Mouse (Mus musculus) embryonic facial prominence, embryonic 11.5 days (tissue): ENCODE data around the gene Tnfsfm13. TPM values are rescaled to one million over a fixed set of nuclear protein-coding genes. Genes with fewer than 3 reads are reported as not detected.
A peak's percentile ranks its signal among the peaks of the same experiment; 100 is the strongest.

Source experiments
- ATAC-seq: fragments of 200-750 bp; cut with Nextera tagmentation; replicated peaks from 2 replicates; pipeline ENCODE4 v1.8.0; 2017; ENCODE audit warnings: low read depth; ENCODE audit not compliant: insufficient number of reproducible peaks, low FRiP score, low TSS enrichment
- DNase-seq: peaks from one replicate; pipeline ENCODE4 v3.0.0-alpha.2; 2015; ENCODE audit warnings: low spot score
- H3K27ac ChIP-seq: fragments of 300-500 bp; sonication (generic); replicated peaks from 2 replicates; pipeline ENCODE4 v1.5.1; 2014; ENCODE audit warnings: mild to moderate bottlenecking, low read depth, low read length, control low read depth
- H3K27me3 ChIP-seq: fragments of 300-500 bp; sonication (generic); 2 replicates; pipeline ENCODE4 v1.6.1; 2014; ENCODE audit warnings: mild to moderate bottlenecking, low read length, moderate library complexity, mixed read lengths; ENCODE audit not compliant: control insufficient read depth, insufficient read depth
- H3K36me3 ChIP-seq: fragments of 300-500 bp; sonication (generic); replicated peaks from 2 replicates; pipeline ENCODE4 v1.6.1; 2014; ENCODE audit warnings: low read depth, mild to moderate bottlenecking, low read length, moderate library complexity, mixed read lengths; ENCODE audit not compliant: control insufficient read depth, insufficient read depth
- H3K4me1 ChIP-seq: fragments of 300-500 bp; sonication (generic); 2 replicates; pipeline ENCODE4 v1.6.1; 2014; ENCODE audit warnings: low read length, mixed read lengths; ENCODE audit not compliant: control insufficient read depth, insufficient read depth
- H3K4me2 ChIP-seq: fragments of 300-500 bp; sonication (generic); 2 replicates; pipeline ENCODE4 v1.6.1; 2014; ENCODE audit warnings: low read depth, mild to moderate bottlenecking, control low read depth, low read length, moderate library complexity
- H3K4me3 ChIP-seq: fragments of 300-500 bp; sonication (generic); 2 replicates; pipeline ENCODE4 v1.5.1; 2014; ENCODE audit warnings: low read depth, low read length, control low read depth
- H3K9ac ChIP-seq: fragments of 300-500 bp; sonication (generic); replicated peaks from 2 replicates; pipeline ENCODE4 v1.6.1; 2014; ENCODE audit warnings: mild to moderate bottlenecking, control low read depth, low read length
- H3K9me3 ChIP-seq: fragments of 300-500 bp; sonication (generic); replicated peaks from 2 replicates; pipeline ENCODE4 v1.6.1; 2016; ENCODE audit warnings: mild to moderate bottlenecking, low read length, inconsistent platforms, mixed read lengths; ENCODE audit not compliant: control insufficient read depth
- WGBS: fragments of 180-500 bp; shearing (Covaris S2); extraction: QIAGEN DNeasy Blood & Tissue Kit; methylation state at CpG from one replicate; pipeline ENCODE4 v1.1.7; 2014; 5-methylcytosine and 5-hydroxymethylcytosine counted together
- polyA plus RNA-seq: library from polyadenylated mRNA; unstranded; fragments of >200 nt; fragmentation: Nextera tagmentation; extraction: Ambion mirVana; gene quantifications from 2 replicates; pipeline ENCODE4 v1.2.1, GENCODE M21; 2014

The Tnfsfm13 gene
- polyA plus RNA-seq, 1 experiment from 2014 or later: 1.5 TPM

GRCm38 (mm10) chr11:69670786-69671725 lies 24.8 kb downstream of the Tnfsfm13 start:
- H3K9ac ChIP-seq: peak overlapping the region; percentile 99
- no peaks in the 10 kb centered on the region for H3K4me1 ChIP-seq
- peak overlapping the region; percentile 87 for H3K4me2 ChIP-seq
- H3K27me3 ChIP-seq: no peaks in the 10 kb centered on the region
- peak; percentile 96 for DNase-seq
- peak overlapping the region; percentile 94 for H3K4me3 ChIP-seq
- no peaks in the 10 kb centered on the region for H3K9me3 ChIP-seq
- peak overlapping the region; percentile 93 for H3K27ac ChIP-seq
- H3K36me3 ChIP-seq: peaks cover 25% of the 10 kb centered on the region
- WGBS: under 1% methylated on average over 55 of the region's 61 CpGs
- peak; percentile 45 for ATAC-seq

- no peaks in the 10 kb centered on the region for H3K27me3 ChIP-seq
- peaks cover 23% of the 10 kb centered on the region for H3K36me3 ChIP-seq
- no peak overlapping the region for H3K27ac ChIP-seq
- H3K9ac ChIP-seq: no peak overlapping the region
- WGBS: 83% methylated on average over 3 of the region's 3 CpGs
- DNase-seq (no peak), ATAC-seq (no peak)
- no peaks in the 10 kb centered on the region for H3K9me3 ChIP-seq
- no peak overlapping the region for H3K4me2 ChIP-seq
- H3K4me1 ChIP-seq: no peaks in the 10 kb centered on the region
- no peak overlapping the region for H3K4me3 ChIP-seq
These were observed 29.3 kb downstream of the Tnfsfm13 start for GRCm38 (mm10) chr11:69666665-69667005.

- Histone ChIP-seq H3K27ac (no peak within 1 kb of the TSS), H3K9ac (no peak within 1 kb of the TSS), H3K36me3 (peaks cover 23% of the 10 kb centered on the region), H3K4me1 (no peaks in the 10 kb centered on the region), H3K4me2 (no peak within 1 kb of the TSS), H3K9me3 (no peaks in the 10 kb centered on the region), H3K27me3 (no peaks in the 10 kb centered on the region), H3K4me3 (no peak within 1 kb of the TSS)
- 37% methylated on average over 7 of the region's 7 CpGs for WGBS
- no peak for ATAC-seq
- peak; percentile 51 for DNase-seq
These were observed 29.8 kb downstream of the Tnfsfm13 start, which contains the start of gene Cd68 for GRCm38 (mm10) chr11:69665961-69666664. Gene Cd68, minus strand, starts transcription at chr11:69666153.

DNA sequence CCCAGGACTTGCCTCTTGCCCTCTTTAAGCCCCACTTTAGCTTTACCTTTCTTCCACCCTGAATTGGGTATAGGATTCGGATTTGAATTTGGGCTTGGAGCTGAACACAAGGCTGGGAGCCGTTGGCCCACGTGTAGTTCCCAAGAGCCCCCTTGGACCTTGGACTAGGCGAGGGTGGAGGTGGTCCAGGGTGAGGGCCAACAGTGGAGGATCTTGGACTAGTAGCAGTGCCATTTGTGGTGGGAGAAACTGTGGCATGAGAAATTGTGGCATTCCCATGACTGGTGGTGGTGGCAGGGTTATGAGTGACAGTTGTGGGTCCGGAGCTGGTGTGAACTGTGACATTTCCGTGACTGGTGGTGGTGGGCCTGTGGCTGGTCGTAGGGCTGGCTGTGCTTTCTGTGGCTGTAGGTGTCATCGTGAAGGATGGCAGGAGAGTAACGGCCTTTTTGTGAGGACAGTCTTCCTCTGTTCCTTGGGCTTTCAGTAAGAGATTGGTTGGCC lies 30.4 kb downstream of the Tnfsfm13 start:
- Histone ChIP-seq H3K4me1 (no peaks in the 10 kb centered on the region), H3K9ac (no peak overlapping the region), H3K27me3 (no peaks in the 10 kb centered on the region), H3K27ac (no peak overlapping the region), H3K4me3 (no peak overlapping the region), H3K4me2 (no peak overlapping the region), H3K9me3 (no peaks in the 10 kb centered on the region), H3K36me3 (peaks cover 20% of the 10 kb centered on the region)
- WGBS: 81% methylated on average over 9 of the region's 9 CpGs
- DNase-seq (no peak), ATAC-seq (no peak)

- H3K27me3 ChIP-seq: no peaks in the 10 kb centered on the region
- ATAC-seq: no peak
- H3K36me3 ChIP-seq: peaks cover 18% of the 10 kb centered on the region
- no peak overlapping the region for H3K27ac ChIP-seq
- 91% methylated on average over 7 of the region's 7 CpGs for WGBS
- no peak for DNase-seq
- H3K4me2 ChIP-seq: no peak overlapping the region
- no peak overlapping the region for H3K9ac ChIP-seq
- H3K4me3 ChIP-seq: no peak overlapping the region
- H3K9me3 ChIP-seq: no peaks in the 10 kb centered on the region
- no peaks in the 10 kb centered on the region for H3K4me1 ChIP-seq
These were observed 31.1 kb downstream of the Tnfsfm13 start for GRCm38 (mm10) chr11:69664841-69665240.

DNA sequence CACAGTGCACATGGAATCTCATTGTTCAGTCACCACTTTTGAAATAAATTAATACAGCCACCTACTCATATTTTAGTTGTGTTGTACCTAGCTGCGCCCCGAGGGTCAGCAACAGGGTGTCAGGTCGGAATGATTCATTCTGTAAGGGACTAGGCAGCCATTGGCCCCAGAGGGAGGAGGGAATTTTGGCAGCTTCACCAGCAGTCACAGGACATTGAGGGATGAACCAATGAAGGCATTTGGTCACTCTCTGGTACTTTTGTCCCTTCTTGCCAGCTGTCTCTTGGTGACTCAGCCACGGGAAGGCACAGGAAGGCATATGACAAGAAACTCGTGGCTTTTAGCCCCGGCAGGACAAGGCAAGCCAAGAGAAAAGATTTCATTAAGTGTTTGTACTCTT lies 32.1 kb downstream of the Tnfsfm13 start:
- ATAC-seq (no peak), DNase-seq (no peak)
- H3K9me3 ChIP-seq: no peaks in the 10 kb centered on the region
- peaks cover 13% of the 10 kb centered on the region for H3K36me3 ChIP-seq
- H3K27ac ChIP-seq: no peak overlapping the region
- no peak overlapping the region for H3K4me2 ChIP-seq
- no peak overlapping the region for H3K4me3 ChIP-seq
- WGBS: 90% methylated on average over 6 of the region's 6 CpGs
- no peaks in the 10 kb centered on the region for H3K4me1 ChIP-seq
- H3K27me3 ChIP-seq: no peaks in the 10 kb centered on the region
- H3K9ac ChIP-seq: no peak overlapping the region

- Histone ChIP-seq H3K4me2 (peak overlapping the region; percentile 53), H3K27me3 (no peaks in the 10 kb centered on the region), H3K27ac (peak overlapping the region; percentile 95), H3K4me3 (peak overlapping the region; percentile 48), H3K4me1 (no peaks in the 10 kb centered on the region), H3K36me3 (peaks cover 16% of the 10 kb centered on the region), H3K9ac (peak overlapping the region; percentile 70), H3K9me3 (no peaks in the 10 kb centered on the region)
- peak; percentile 5; the same call in 1 of the 2 replicates for ATAC-seq
- DNase-seq: no peak
- WGBS: 71% methylated on average over 13 of the region's 13 CpGs
These were observed 32.8 kb downstream of the Tnfsfm13 start for GRCm38 (mm10) chr11:69662967-69663671.
